ENCODE assay signal across 21 mouse cellular contexts in genomic region chr16:18471381-18471955, GRCm38 (mm10). TPM values are rescaled to one million over a fixed set of nuclear protein-coding genes. Genes with fewer than 3 reads are reported as not detected.
DNase-seq lines count a peak whose midpoint lies in the region; ATAC-seq and TF ChIP-seq lines count a peak whose summit lies in the region.
"Had no signal": no experiment of that assay in that cellular context is flagged by ENCODE, and none has a peak within 500 bp of the region (broad histone marks: within the 10 kb centered on the region; RNA-seq: fewer than 3 reads in every experiment).

No protein-coding gene starts in this region.

- H3K4me1 ChIP-seq in embryonic facial prominence, embryonic 12.5 days: peaks cover 9% of the 10 kb centered on the region; the same call in 1 of the 2 replicates
- peaks cover 19% of the 10 kb centered on the region for H3K4me1 ChIP-seq in embryonic facial prominence, embryonic 10.5 days
- H3K4me1 ChIP-seq in kidney, postnatal 0 days (replicated peaks; ENCODE audit: insufficient read depth, low read length): no peaks in the 10 kb centered on the region
- H3K4me1 ChIP-seq: forebrain, embryonic 13.5 days; limb, embryonic 15.5 days had no signal

- DNase-seq in embryonic facial prominence, embryonic 10.5 days (ENCODE audit: low spot score): no peak
- no peak for DNase-seq in kidney, postnatal 0 days (ENCODE audit: low spot score)
- no peak for DNase-seq in kidney, adult 11 months
- peak; percentile 7 for DNase-seq in urinary bladder, postnatal 10 days (ENCODE audit: low spot score)
- no peak for DNase-seq in urinary bladder, postnatal 36 days (ENCODE audit: low spot score in 2 of 2)
- DNase-seq in layer of hippocampus, adult 11-12 months (ENCODE audit: low spot score): no peak
- no peak for DNase-seq in left cerebral cortex, adult 9 months (ENCODE audit: low spot score in 2 of 2)
- DNase-seq: adrenal gland, postnatal 10 days; heart, postnatal 4 days; kidney, adult 2 months; layer of hippocampus, postnatal 36 days; liver, postnatal 0 days; right cerebral cortex, adult 18-20 months had no signal

- WGBS in embryonic facial prominence, embryonic 12.5 days: 75% methylated on average over 11 of the region's 11 CpGs
- 79% methylated on average over 11 of the region's 11 CpGs for WGBS in embryonic facial prominence, embryonic 10.5 days
- WGBS in kidney, postnatal 0 days: 75% methylated on average over 11 of the region's 11 CpGs

- H3K27me3 ChIP-seq in embryonic facial prominence, embryonic 12.5 days: no peaks in the 10 kb centered on the region
- H3K27me3 ChIP-seq in embryonic facial prominence, embryonic 10.5 days (replicated peaks; ENCODE audit: low read depth, poor library complexity, severe bottlenecking): no peaks in the 10 kb centered on the region
- H3K27me3 ChIP-seq in kidney, postnatal 0 days (ENCODE audit: insufficient read depth, low read length): no peaks in the 10 kb centered on the region
- H3K27me3 ChIP-seq: CH12.LX; forebrain, embryonic 13.5 days; limb, embryonic 15.5 days had no signal

- no peak overlapping the region for H3K4me3 ChIP-seq in embryonic facial prominence, embryonic 12.5 days
- H3K4me3 ChIP-seq in embryonic facial prominence, embryonic 10.5 days: no peak overlapping the region
- H3K4me3 ChIP-seq in kidney, postnatal 0 days (replicated peaks; ENCODE audit: low read depth, low read length): no peak overlapping the region
- H3K4me3 ChIP-seq: erythroblast, embryonic 14.5 days; forebrain, embryonic 13.5 days; limb, embryonic 15.5 days had no signal

- no peak overlapping the region for H3K9ac ChIP-seq in embryonic facial prominence, embryonic 12.5 days
- H3K9ac ChIP-seq in kidney, postnatal 0 days (ENCODE audit: low read depth, low read length): no peak overlapping the region
- H3K9ac ChIP-seq: forebrain, embryonic 13.5 days; limb, embryonic 15.5 days; liver, postnatal 0 days had no signal

- H3K27ac ChIP-seq in embryonic facial prominence, embryonic 12.5 days: 0 out of 2 replicates have a peak overlapping the region, but pooled peaks have one; percentile 11
- no peak overlapping the region for H3K27ac ChIP-seq in embryonic facial prominence, embryonic 10.5 days (replicated peaks)
- H3K27ac ChIP-seq in kidney, postnatal 0 days: no peak overlapping the region
- H3K27ac ChIP-seq: forebrain, embryonic 13.5 days; hindbrain, postnatal 0 days; limb, embryonic 15.5 days; stomach, postnatal 0 days had no signal

- 0 out of 2 replicates have a peak, but pooled peaks cover 7% of the 10 kb centered on the region for H3K36me3 ChIP-seq in embryonic facial prominence, embryonic 12.5 days
- peaks cover 41% of the 10 kb centered on the region for H3K36me3 ChIP-seq in embryonic facial prominence, embryonic 10.5 days (replicated peaks)
- H3K36me3 ChIP-seq in kidney, postnatal 0 days (ENCODE audit: insufficient read depth, low read length): no peaks in the 10 kb centered on the region

- H3K9me3 ChIP-seq in embryonic facial prominence, embryonic 12.5 days: no peaks in the 10 kb centered on the region
- no peaks in the 10 kb centered on the region for H3K9me3 ChIP-seq in embryonic facial prominence, embryonic 10.5 days
- H3K9me3 ChIP-seq in kidney, postnatal 0 days (replicated peaks; ENCODE audit: low read length): no peaks in the 10 kb centered on the region
- H3K9me3 ChIP-seq: forebrain, embryonic 13.5 days; limb, embryonic 15.5 days had no signal

- ATAC-seq in embryonic facial prominence, embryonic 12.5 days (ENCODE audit: insufficient number of reproducible peaks, insufficient read depth, low FRiP score, low TSS enrichment): no peak
- ATAC-seq in kidney, postnatal 0 days (replicated peaks; ENCODE audit: low FRiP score, low read depth): 0 out of 2 replicates have a peak, but pooled peaks have one; percentile 38
- ATAC-seq: activated CD4-positive, CD25-positive, alpha-beta regulatory T cell, adult 4 months; forebrain, embryonic 13.5 days; hindbrain, postnatal 0 days; liver, postnatal 0 days had no signal

- TF ChIP-seq CTCF in kidney, postnatal 0 days (IDR thresholded peaks at IDR 0.05; ENCODE audit: low read depth): no peak

- no peak overlapping the region for H3K4me2 ChIP-seq in embryonic facial prominence, embryonic 12.5 days (replicated peaks)
- no peak overlapping the region for H3K4me2 ChIP-seq in kidney, postnatal 0 days (ENCODE audit: low read length)
- H3K4me2 ChIP-seq: forebrain, embryonic 13.5 days; limb, embryonic 15.5 days had no signal

RNA-seq across cellular contexts. Expression of gene Gnb1l, which starts 27.0 kb away (rescaled TPM):
- 16.9 and 17.5 TPM in 2 replicates for polyA plus RNA-seq in embryonic facial prominence, embryonic 12.5 days (2016; fragmentation: Nextera tagmentation; extraction: Ambion mirVana)
- 17.9 and 19.1 TPM in 2 replicates for polyA plus RNA-seq in embryonic facial prominence, embryonic 10.5 days (2016; fragmentation: Nextera tagmentation; extraction: Ambion mirVana)
- polyA plus RNA-seq in kidney, postnatal 0 days (2015; fragmentation: Nextera tagmentation; extraction: Ambion mirVana): 12.9 and 16.1 TPM in 2 replicates

RNA-seq across cellular contexts. Expression of gene Rtl10, which starts 27.2 kb away (rescaled TPM):
- polyA plus RNA-seq in embryonic facial prominence, embryonic 12.5 days (2016; fragmentation: Nextera tagmentation; extraction: Ambion mirVana): 4.1 and 4.2 TPM in 2 replicates
- 3.8 and 4.1 TPM in 2 replicates for polyA plus RNA-seq in embryonic facial prominence, embryonic 10.5 days (2016; fragmentation: Nextera tagmentation; extraction: Ambion mirVana)
- 2.2 and 3.0 TPM in 2 replicates for polyA plus RNA-seq in kidney, postnatal 0 days (2015; fragmentation: Nextera tagmentation; extraction: Ambion mirVana)

RNA-seq across cellular contexts. Expression of gene Comt, which starts 44.8 kb away (rescaled TPM):
- 56.1 and 59.7 TPM in 2 replicates for polyA plus RNA-seq in embryonic facial prominence, embryonic 12.5 days (2016; fragmentation: Nextera tagmentation; extraction: Ambion mirVana)
- polyA plus RNA-seq in embryonic facial prominence, embryonic 10.5 days (2016; fragmentation: Nextera tagmentation; extraction: Ambion mirVana): 56.2 and 58.4 TPM in 2 replicates
- 107 and 123 TPM in 2 replicates for polyA plus RNA-seq in kidney, postnatal 0 days (2015; fragmentation: Nextera tagmentation; extraction: Ambion mirVana)

RNA-seq across cellular contexts. Expression of gene Txnrd2, which starts 45.3 kb away (rescaled TPM):
- polyA plus RNA-seq in embryonic facial prominence, embryonic 12.5 days (2016; fragmentation: Nextera tagmentation; extraction: Ambion mirVana): 15.7 and 19.8 TPM in 2 replicates
- polyA plus RNA-seq in embryonic facial prominence, embryonic 10.5 days (2016; fragmentation: Nextera tagmentation; extraction: Ambion mirVana): 27.9 and 32.3 TPM in 2 replicates
- 29.8 and 30.6 TPM in 2 replicates for polyA plus RNA-seq in kidney, postnatal 0 days (2015; fragmentation: Nextera tagmentation; extraction: Ambion mirVana)
